Mouse (Mus musculus): ENCODE results near the gene Gdpd2. TPM values are rescaled to one million over a fixed set of nuclear protein-coding genes. Genes with fewer than 3 reads are reported as not detected.

Gene Gdpd2
- 0.52 and 0.58 TPM in 2 replicates for polyA plus RNA-seq (2014; fragmentation: Nextera tagmentation; extraction: Ambion mirVana)

- peaks cover 15% of the 10 kb centered on the region for H3K27me3 ChIP-seq (ENCODE audit: control insufficient read depth, insufficient read depth, low read length)
- H3K4me1 ChIP-seq (ENCODE audit: control insufficient read depth, insufficient read depth, low read length) = no peaks in the 10 kb centered on the region
- H3K4me3 ChIP-seq (ENCODE audit: low read depth, low read length) = peak within 1 kb of the TSS; percentile 19; the same call in 1 of the 2 replicates
These were observed at the start of gene Gdpd2 for GRCm38 (mm10) chrX:100729665-100730188. Gdpd2 (plus strand) TSS chrX:100729873.

DNA sequence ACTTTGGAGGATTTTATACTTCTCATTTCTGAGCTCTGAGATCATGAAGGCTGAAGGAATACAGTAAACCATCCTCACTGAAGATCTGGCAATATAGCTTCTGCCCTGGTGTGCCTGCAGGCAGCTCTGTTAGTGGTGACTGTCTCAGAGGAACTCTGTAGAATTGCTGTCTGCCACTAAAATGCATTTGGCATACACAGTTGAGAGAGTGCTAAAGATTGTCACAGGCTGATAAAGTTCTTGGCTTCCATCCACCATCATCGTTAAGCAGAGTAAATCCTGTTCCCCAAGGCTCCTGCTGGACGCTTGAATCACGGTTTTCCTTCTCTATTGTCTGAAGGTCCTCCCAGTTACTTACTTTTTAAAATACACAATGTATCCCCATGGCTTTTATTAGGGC, 43.1 kb upstream of the Gdpd2 start:
- H3K27me3 ChIP-seq (ENCODE audit: control insufficient read depth, insufficient read depth, low read length) = 0 out of 2 replicates have a peak, but pooled peaks cover 2% of the 10 kb centered on the region
- no peaks in the 10 kb centered on the region for H3K9me3 ChIP-seq (replicated peaks; ENCODE audit: control insufficient read depth, low read length)
- no peaks in the 10 kb centered on the region for H3K36me3 ChIP-seq (ENCODE audit: control insufficient read depth, insufficient read depth, low read length)
- no peaks in the 10 kb centered on the region for H3K4me1 ChIP-seq (ENCODE audit: control insufficient read depth, insufficient read depth, low read length)
- no peak for ATAC-seq (replicated peaks; ENCODE audit: insufficient number of reproducible peaks, low FRiP score, low TSS enrichment)
- H3K4me2 ChIP-seq = no peak overlapping the region
- H3K9ac ChIP-seq (ENCODE audit: low read depth, low read length) = no peak overlapping the region
- no peak overlapping the region for H3K27ac ChIP-seq (ENCODE audit: low read depth, low read length)
- 71% methylated on average over 3 of the region's 3 CpGs for WGBS (ENCODE audit: insufficient replicate concordance)
- no peak overlapping the region for H3K4me3 ChIP-seq (ENCODE audit: low read depth, low read length)

More at GRCm38 (mm10) chrX:100729665-100730188, at the start of gene Gdpd2:
- H3K9ac ChIP-seq (ENCODE audit: low read depth, low read length) = no peak within 1 kb of the TSS
- ATAC-seq (replicated peaks; ENCODE audit: insufficient number of reproducible peaks, low FRiP score, low TSS enrichment) = no peak
- H3K9me3 ChIP-seq (replicated peaks; ENCODE audit: control insufficient read depth, low read length) = no peaks in the 10 kb centered on the region
- no peak within 1 kb of the TSS for H3K27ac ChIP-seq (ENCODE audit: low read depth, low read length)
- WGBS (ENCODE audit: insufficient replicate concordance) = 12% methylated on average over 8 of the region's 8 CpGs
- H3K4me2 ChIP-seq = peak within 1 kb of the TSS; percentile 58
- H3K36me3 ChIP-seq (ENCODE audit: control insufficient read depth, insufficient read depth, low read length) = no peaks in the 10 kb centered on the region

DNA sequence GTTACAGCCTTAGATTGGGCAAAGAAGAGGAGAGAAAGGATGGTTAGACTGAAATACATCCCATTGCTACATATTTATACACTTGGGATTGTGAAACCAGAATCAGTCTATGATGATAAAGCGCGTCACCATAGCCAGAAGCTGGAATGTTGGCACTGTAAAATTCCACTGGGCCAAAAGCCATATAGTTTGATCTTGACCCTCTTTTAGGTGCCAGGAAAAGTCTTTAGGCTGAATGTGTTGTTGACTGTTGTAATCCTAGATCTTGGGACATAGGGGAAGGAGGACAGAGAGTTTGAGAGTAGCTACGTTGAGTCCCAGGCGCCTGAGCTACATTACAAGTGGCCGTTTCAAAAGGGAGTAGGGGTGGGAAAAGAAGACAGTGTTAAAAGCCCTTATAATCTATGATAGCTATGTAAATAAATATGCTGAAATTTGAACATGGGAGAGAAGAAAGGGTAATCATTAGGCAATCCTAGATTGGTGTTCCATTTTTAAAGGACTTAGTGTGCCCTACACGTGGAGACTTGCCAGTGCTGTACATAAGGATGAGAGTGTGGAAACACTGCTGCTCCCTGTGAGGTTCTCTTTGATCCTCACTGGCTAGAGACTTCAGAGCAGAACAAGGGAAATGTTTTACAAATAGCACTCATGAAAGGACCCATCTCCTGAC, 42.2 kb upstream of the Gdpd2 start:
- Histone ChIP-seq H3K9ac (ENCODE audit: low read depth, low read length) (no peak overlapping the region), H3K4me3 (ENCODE audit: low read depth, low read length) (no peak overlapping the region), H3K27me3 (ENCODE audit: control insufficient read depth, insufficient read depth, low read length) (0 out of 2 replicates have a peak, but pooled peaks cover 2% of the 10 kb centered on the region), H3K9me3 (replicated peaks; ENCODE audit: control insufficient read depth, low read length) (no peaks in the 10 kb centered on the region), H3K27ac (ENCODE audit: low read depth, low read length) (no peak overlapping the region), H3K4me2 (no peak overlapping the region), H3K4me1 (ENCODE audit: control insufficient read depth, insufficient read depth, low read length) (no peaks in the 10 kb centered on the region), H3K36me3 (ENCODE audit: control insufficient read depth, insufficient read depth, low read length) (no peaks in the 10 kb centered on the region)
- ATAC-seq (replicated peaks; ENCODE audit: insufficient number of reproducible peaks, low FRiP score, low TSS enrichment) = no peak
- 82% methylated on average over 6 of the region's 6 CpGs for WGBS (ENCODE audit: insufficient replicate concordance)

DNA sequence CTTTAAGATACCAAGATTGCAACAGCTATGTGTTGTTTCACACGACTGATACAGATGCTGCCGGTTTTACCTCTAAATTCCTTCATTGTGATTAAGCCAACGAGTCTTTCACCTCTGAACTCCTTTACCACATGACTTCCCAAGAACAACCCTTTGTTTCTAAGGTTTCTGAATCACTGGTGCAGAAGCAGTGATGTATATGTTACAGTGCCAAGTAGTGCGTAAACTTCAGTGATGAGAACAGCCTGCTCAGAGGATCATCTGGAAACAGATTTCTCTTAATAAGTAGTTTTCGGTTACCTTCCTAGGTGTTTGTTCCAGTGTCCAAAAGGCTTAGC, 41.7 kb upstream of the Gdpd2 start:
- H3K4me3 ChIP-seq (ENCODE audit: low read depth, low read length) = no peak overlapping the region
- no peaks in the 10 kb centered on the region for H3K4me1 ChIP-seq (ENCODE audit: control insufficient read depth, insufficient read depth, low read length)
- 84% methylated on average over 5 of the region's 5 CpGs for WGBS (ENCODE audit: insufficient replicate concordance)
- H3K9me3 ChIP-seq (replicated peaks; ENCODE audit: control insufficient read depth, low read length) = no peaks in the 10 kb centered on the region
- 0 out of 2 replicates have a peak, but pooled peaks cover 2% of the 10 kb centered on the region for H3K27me3 ChIP-seq (ENCODE audit: control insufficient read depth, insufficient read depth, low read length)
- ATAC-seq (replicated peaks; ENCODE audit: insufficient number of reproducible peaks, low FRiP score, low TSS enrichment) = no peak
- H3K9ac ChIP-seq (ENCODE audit: low read depth, low read length) = no peak overlapping the region
- H3K27ac ChIP-seq (ENCODE audit: low read depth, low read length) = no peak overlapping the region
- H3K4me2 ChIP-seq = no peak overlapping the region
- no peaks in the 10 kb centered on the region for H3K36me3 ChIP-seq (ENCODE audit: control insufficient read depth, insufficient read depth, low read length)

DNA sequence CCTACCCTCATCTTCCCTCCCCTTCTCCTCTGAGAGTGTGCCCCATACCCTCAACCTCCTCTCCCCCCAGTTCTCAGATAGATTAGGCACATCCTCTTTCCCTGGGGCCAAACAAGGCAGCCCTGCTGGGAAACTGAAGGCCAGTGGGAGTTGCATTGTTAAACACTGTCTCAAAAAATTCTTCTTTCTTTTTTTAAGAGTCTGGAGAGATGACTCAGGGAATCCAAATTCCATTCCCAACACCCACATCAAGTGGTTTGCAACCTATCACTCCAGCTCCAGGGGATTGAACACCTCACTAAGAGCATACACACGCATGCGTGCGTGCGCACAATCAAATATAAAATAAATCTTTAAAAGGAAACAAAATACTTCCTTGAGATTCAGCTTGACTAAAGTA, 32.9 kb upstream of the Gdpd2 start:
- no peaks in the 10 kb centered on the region for H3K27me3 ChIP-seq (ENCODE audit: control insufficient read depth, insufficient read depth, low read length)
- H3K36me3 ChIP-seq (ENCODE audit: control insufficient read depth, insufficient read depth, low read length) = no peaks in the 10 kb centered on the region; the same call in 1 of the 2 replicates
- no peak overlapping the region for H3K4me2 ChIP-seq
- H3K4me3 ChIP-seq (ENCODE audit: low read depth, low read length) = no peak overlapping the region
- H3K9ac ChIP-seq (ENCODE audit: low read depth, low read length) = no peak overlapping the region
- 99% methylated on average over 4 of the region's 4 CpGs for WGBS (ENCODE audit: insufficient replicate concordance)
- no peak overlapping the region for H3K27ac ChIP-seq (ENCODE audit: low read depth, low read length)
- no peaks in the 10 kb centered on the region for H3K9me3 ChIP-seq (replicated peaks; ENCODE audit: control insufficient read depth, low read length)
- H3K4me1 ChIP-seq (ENCODE audit: control insufficient read depth, insufficient read depth, low read length) = no peaks in the 10 kb centered on the region
- no peak for ATAC-seq (replicated peaks; ENCODE audit: insufficient number of reproducible peaks, low FRiP score, low TSS enrichment)

DNA sequence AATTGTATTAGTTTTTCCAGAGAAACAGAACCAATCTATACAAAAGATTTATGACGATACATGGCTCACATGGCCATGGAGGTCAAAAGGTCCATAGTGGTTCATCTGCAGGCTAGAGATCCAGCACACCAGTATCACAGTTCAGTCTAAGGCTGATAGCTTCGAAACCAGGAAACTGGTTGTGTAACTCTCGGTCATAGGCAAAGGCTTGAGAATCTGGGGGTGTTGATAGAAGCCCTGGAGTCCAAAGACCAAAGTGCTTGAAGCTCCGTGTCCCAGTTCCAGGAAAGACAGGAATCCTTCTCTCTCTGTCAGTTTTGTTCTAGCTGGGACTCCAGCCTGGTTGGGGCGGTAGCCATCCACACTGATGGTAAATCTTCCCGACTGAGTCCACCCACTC, 21.6 kb upstream of the Gdpd2 start:
- H3K27me3 ChIP-seq (ENCODE audit: control insufficient read depth, insufficient read depth, low read length) = no peaks in the 10 kb centered on the region
- H3K9ac ChIP-seq (ENCODE audit: low read depth, low read length) = no peak overlapping the region
- H3K36me3 ChIP-seq (ENCODE audit: control insufficient read depth, insufficient read depth, low read length) = no peaks in the 10 kb centered on the region; the same call in 1 of the 2 replicates
- WGBS (ENCODE audit: insufficient replicate concordance) = 81% methylated on average over 6 of the region's 6 CpGs
- no peaks in the 10 kb centered on the region for H3K4me1 ChIP-seq (ENCODE audit: control insufficient read depth, insufficient read depth, low read length)
- no peaks in the 10 kb centered on the region for H3K9me3 ChIP-seq (replicated peaks; ENCODE audit: control insufficient read depth, low read length)
- no peak overlapping the region for H3K27ac ChIP-seq (ENCODE audit: low read depth, low read length)
- H3K4me3 ChIP-seq (ENCODE audit: low read depth, low read length) = no peak overlapping the region
- no peak overlapping the region for H3K4me2 ChIP-seq
- ATAC-seq (replicated peaks; ENCODE audit: insufficient number of reproducible peaks, low FRiP score, low TSS enrichment) = no peak

- H3K9me3 ChIP-seq (replicated peaks; ENCODE audit: control insufficient read depth, low read length) = no peaks in the 10 kb centered on the region
- ATAC-seq (replicated peaks; ENCODE audit: insufficient number of reproducible peaks, low FRiP score, low TSS enrichment) = no peak
- no peak overlapping the region for H3K9ac ChIP-seq (ENCODE audit: low read depth, low read length)
- no peak overlapping the region for H3K4me3 ChIP-seq (ENCODE audit: low read depth, low read length)
- no peaks in the 10 kb centered on the region for H3K27me3 ChIP-seq (ENCODE audit: control insufficient read depth, insufficient read depth, low read length)
- no peak overlapping the region for H3K27ac ChIP-seq (ENCODE audit: low read depth, low read length)
- no peak overlapping the region for H3K4me2 ChIP-seq
- 84% methylated on average over 6 of the region's 6 CpGs for WGBS (ENCODE audit: insufficient replicate concordance)
- peaks cover 7% of the 10 kb centered on the region; the same call in 1 of the 2 replicates for H3K36me3 ChIP-seq (ENCODE audit: control insufficient read depth, insufficient read depth, low read length)
- H3K4me1 ChIP-seq (ENCODE audit: control insufficient read depth, insufficient read depth, low read length) = no peaks in the 10 kb centered on the region
These were observed 13.5 kb upstream of the Gdpd2 start for GRCm38 (mm10) chrX:100716173-100716572.

- no peak overlapping the region for H3K4me3 ChIP-seq (ENCODE audit: low read depth, low read length)
- ATAC-seq (replicated peaks; ENCODE audit: insufficient number of reproducible peaks, low FRiP score, low TSS enrichment) = no peak; the same call in 1 of the 2 replicates
- WGBS (ENCODE audit: insufficient replicate concordance) = 32% methylated on average over 1 of the region's 1 CpGs
- no peak overlapping the region for H3K27ac ChIP-seq (ENCODE audit: low read depth, low read length)
- H3K27me3 ChIP-seq (ENCODE audit: control insufficient read depth, insufficient read depth, low read length) = peaks cover 9% of the 10 kb centered on the region
- no peak overlapping the region for H3K9ac ChIP-seq (ENCODE audit: low read depth, low read length)
- H3K36me3 ChIP-seq (ENCODE audit: control insufficient read depth, insufficient read depth, low read length) = no peaks in the 10 kb centered on the region
- no peaks in the 10 kb centered on the region for H3K4me1 ChIP-seq (ENCODE audit: control insufficient read depth, insufficient read depth, low read length)
- H3K4me2 ChIP-seq = no peak overlapping the region
- no peaks in the 10 kb centered on the region for H3K9me3 ChIP-seq (replicated peaks; ENCODE audit: control insufficient read depth, low read length)
These were observed 726 bp upstream of the Gdpd2 start for GRCm38 (mm10) chrX:100728947-100729346.

GRCm38 (mm10) chrX:100730266-100730665, 593 bp downstream of the Gdpd2 start:
- Histone ChIP-seq H3K4me2 (peak overlapping the region; percentile 58), H3K9ac (ENCODE audit: low read depth, low read length) (no peak overlapping the region), H3K4me3 (ENCODE audit: low read depth, low read length) (peak overlapping the region; percentile 19; the same call in 1 of the 2 replicates), H3K27ac (ENCODE audit: low read depth, low read length) (no peak overlapping the region), H3K4me1 (ENCODE audit: control insufficient read depth, insufficient read depth, low read length) (no peaks in the 10 kb centered on the region), H3K27me3 (ENCODE audit: control insufficient read depth, insufficient read depth, low read length) (peaks cover 15% of the 10 kb centered on the region), H3K36me3 (ENCODE audit: control insufficient read depth, insufficient read depth, low read length) (no peaks in the 10 kb centered on the region), H3K9me3 (replicated peaks; ENCODE audit: control insufficient read depth, low read length) (no peaks in the 10 kb centered on the region)
- WGBS (ENCODE audit: insufficient replicate concordance) = 35% methylated on average over 8 of the region's 8 CpGs
- no peak for ATAC-seq (replicated peaks; ENCODE audit: insufficient number of reproducible peaks, low FRiP score, low TSS enrichment)
